Mouse (Mus musculus): ENCODE data around the gene Klk14. TPM values are rescaled to one million over a fixed set of nuclear protein-coding genes. Genes with fewer than 3 reads are reported as not detected.
"Not testable (repeated sequence)": the region's sequence is repeated elsewhere in the genome, so short reads cannot be mapped to it uniquely, and the experiment has no call there.

Gene Klk14
- polyA plus RNA-seq, 2 experiments = 0.14 TPM; not detected in 1

DNA sequence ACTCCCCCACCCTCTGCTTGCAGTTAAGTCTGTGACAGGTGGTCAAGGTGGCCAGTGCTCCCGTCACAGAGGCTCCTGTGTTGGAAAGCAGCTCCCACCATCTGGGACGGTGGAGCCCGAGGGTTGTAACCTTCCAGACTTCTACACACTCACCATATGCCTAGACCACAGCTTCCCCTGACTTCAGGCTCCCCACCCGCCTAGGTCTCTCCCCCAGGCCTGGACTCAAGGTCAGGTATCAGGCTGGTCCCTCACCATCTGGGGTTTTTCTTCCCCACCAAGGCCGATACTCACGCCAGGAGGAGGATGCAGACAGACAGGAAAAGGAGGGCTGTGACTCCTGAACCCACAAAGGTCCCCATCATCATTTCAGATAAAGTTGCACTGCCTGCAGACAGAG lies 34.0 kb upstream of the Klk14 start:
- Histone ChIP-seq H3K9me3 (ENCODE audit: control insufficient read depth, low read length) (no peaks in the 10 kb centered on the region), H3K4me2 (replicated peaks; ENCODE audit: low read depth, low read length, severe bottlenecking) (no peak overlapping the region), H3K4me3 (replicated peaks; ENCODE audit: low read length) (no peak overlapping the region), H3K27ac (replicated peaks; ENCODE audit: low read depth, low read length) (no peak overlapping the region), H3K36me3 (ENCODE audit: control insufficient read depth, insufficient read depth, low read length) (no peaks in the 10 kb centered on the region), H3K9ac (ENCODE audit: low read depth, low read length, severe bottlenecking) (no peak overlapping the region), H3K4me1 (ENCODE audit: control insufficient read depth, insufficient read depth, low read length) (no peaks in the 10 kb centered on the region), H3K27me3 (ENCODE audit: control insufficient read depth, insufficient read depth, low read length) (no peaks in the 10 kb centered on the region)
- ATAC-seq (ENCODE audit: low FRiP score, low read depth) (no peak), DNase-seq (ENCODE audit: low spot score) (no peak)
- WGBS = 72% methylated on average over 6 of the region's 6 CpGs
- TF ChIP-seq POLR2A (IDR thresholded peaks at IDR 0.05; ENCODE audit: borderline replicate concordance, extremely low read depth, insufficient read depth, insufficient read length) = no peak

DNA sequence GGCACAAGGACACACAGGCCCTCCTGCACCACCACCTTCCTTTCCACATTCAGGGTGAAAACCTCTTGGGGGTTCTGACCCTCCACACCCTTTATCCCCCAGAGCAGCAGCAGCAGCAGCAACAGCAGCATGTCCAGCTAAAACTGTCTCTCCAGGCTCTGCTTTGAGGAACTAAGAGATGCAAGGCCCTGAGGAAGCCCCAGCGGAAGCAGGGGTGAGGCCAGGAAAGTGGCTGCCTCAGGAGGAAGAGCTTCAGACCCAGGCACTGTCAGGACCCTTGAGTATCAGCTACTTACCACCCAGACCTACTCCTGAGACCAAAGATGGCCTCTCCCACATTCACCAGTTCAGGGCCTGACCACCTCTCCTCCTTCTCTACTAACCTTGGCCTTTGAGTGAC lies 30.2 kb upstream of the Klk14 start, which contains the start of gene Siglece:
Siglece (minus strand) TSS at position 160 of the 400 bp plus-strand sequence.
- Histone ChIP-seq H3K4me2 (replicated peaks; ENCODE audit: low read depth, low read length, severe bottlenecking) (no peak within 1 kb of the TSS), H3K36me3 (ENCODE audit: control insufficient read depth, insufficient read depth, low read length) (no peaks in the 10 kb centered on the region), H3K4me3 (replicated peaks; ENCODE audit: low read length) (no peak within 1 kb of the TSS), H3K9me3 (ENCODE audit: control insufficient read depth, low read length) (no peaks in the 10 kb centered on the region), H3K27ac (replicated peaks; ENCODE audit: low read depth, low read length) (no peak within 1 kb of the TSS), H3K27me3 (ENCODE audit: control insufficient read depth, insufficient read depth, low read length) (no peaks in the 10 kb centered on the region), H3K9ac (ENCODE audit: low read depth, low read length, severe bottlenecking) (no peak within 1 kb of the TSS), H3K4me1 (ENCODE audit: control insufficient read depth, insufficient read depth, low read length) (no peaks in the 10 kb centered on the region)
- 76% methylated on average over 1 of the region's 1 CpGs for WGBS
- DNase-seq (ENCODE audit: low spot score) (no peak), ATAC-seq (ENCODE audit: low FRiP score, low read depth) (no peak)
- TF ChIP-seq POLR2A (IDR thresholded peaks at IDR 0.05; ENCODE audit: borderline replicate concordance, extremely low read depth, insufficient read depth, insufficient read length) = no peak

GRCm38 (mm10) chr7:43662804-43663203 lies 27.4 kb upstream of the Klk14 start:
- no peaks in the 10 kb centered on the region for H3K27me3 ChIP-seq (ENCODE audit: control insufficient read depth, insufficient read depth, low read length)
- H3K9ac ChIP-seq (ENCODE audit: low read depth, low read length, severe bottlenecking) = no peak overlapping the region
- H3K27ac ChIP-seq (replicated peaks; ENCODE audit: low read depth, low read length) = no peak overlapping the region
- no peaks in the 10 kb centered on the region for H3K4me1 ChIP-seq (ENCODE audit: control insufficient read depth, insufficient read depth, low read length)
- no peak overlapping the region for H3K4me2 ChIP-seq (replicated peaks; ENCODE audit: low read depth, low read length, severe bottlenecking)
- 100% methylated on average over 1 of the region's 1 CpGs for WGBS
- H3K36me3 ChIP-seq (ENCODE audit: control insufficient read depth, insufficient read depth, low read length) = no peaks in the 10 kb centered on the region
- ATAC-seq (ENCODE audit: low FRiP score, low read depth) (no peak), DNase-seq (ENCODE audit: low spot score) (no peak)
- H3K9me3 ChIP-seq (ENCODE audit: control insufficient read depth, low read length) = no peaks in the 10 kb centered on the region
- no peak for TF ChIP-seq POLR2A (IDR thresholded peaks at IDR 0.05; ENCODE audit: borderline replicate concordance, extremely low read depth, insufficient read depth, insufficient read length)
- H3K4me3 ChIP-seq (replicated peaks; ENCODE audit: low read length) = no peak overlapping the region

GRCm38 (mm10) chr7:43667221-43667620 lies 23.0 kb upstream of the Klk14 start:
- not testable (repeated sequence) for H3K4me2 ChIP-seq (replicated peaks; ENCODE audit: low read depth, low read length, severe bottlenecking); ATAC-seq (ENCODE audit: low FRiP score, low read depth); H3K9me3 ChIP-seq (ENCODE audit: control insufficient read depth, low read length); H3K4me1 ChIP-seq (ENCODE audit: control insufficient read depth, insufficient read depth, low read length); H3K27me3 ChIP-seq (ENCODE audit: control insufficient read depth, insufficient read depth, low read length); H3K4me3 ChIP-seq (replicated peaks; ENCODE audit: low read length); H3K27ac ChIP-seq (replicated peaks; ENCODE audit: low read depth, low read length); H3K36me3 ChIP-seq (ENCODE audit: control insufficient read depth, insufficient read depth, low read length); DNase-seq (ENCODE audit: low spot score); H3K9ac ChIP-seq (ENCODE audit: low read depth, low read length, severe bottlenecking)
- 88% methylated on average over 4 of the region's 4 CpGs for WGBS

DNA sequence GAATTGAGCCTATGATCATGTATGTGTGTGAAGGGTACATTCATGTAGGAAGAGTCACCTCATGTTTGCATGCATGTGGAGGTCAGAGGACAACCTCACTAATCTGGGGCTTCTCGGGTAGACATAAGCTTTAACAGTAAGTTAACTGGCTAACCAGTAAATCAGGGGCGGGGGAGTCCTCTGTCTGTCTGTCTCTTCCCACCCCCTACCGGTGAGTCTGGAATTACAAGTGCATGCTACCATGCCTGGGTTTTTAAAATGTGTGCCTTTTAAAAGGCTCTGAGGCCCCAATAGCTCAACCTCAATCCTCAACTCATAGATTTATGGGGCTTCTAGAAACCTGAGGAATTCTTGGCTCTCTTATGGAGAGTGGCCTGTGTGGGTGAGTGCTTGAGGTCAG lies 21.6 kb upstream of the Klk14 start:
- no peak overlapping the region for H3K9ac ChIP-seq (ENCODE audit: low read depth, low read length, severe bottlenecking)
- no peak overlapping the region for H3K4me3 ChIP-seq (replicated peaks; ENCODE audit: low read length)
- DNase-seq (ENCODE audit: low spot score) = no peak
- peaks cover 7% of the 10 kb centered on the region for H3K4me1 ChIP-seq (ENCODE audit: control insufficient read depth, insufficient read depth, low read length)
- ATAC-seq (ENCODE audit: low FRiP score, low read depth) = no peak
- H3K4me2 ChIP-seq (replicated peaks; ENCODE audit: low read depth, low read length, severe bottlenecking) = no peak overlapping the region
- no peak for TF ChIP-seq POLR2A (IDR thresholded peaks at IDR 0.05; ENCODE audit: borderline replicate concordance, extremely low read depth, insufficient read depth, insufficient read length)
- no peaks in the 10 kb centered on the region for H3K36me3 ChIP-seq (ENCODE audit: control insufficient read depth, insufficient read depth, low read length)
- H3K9me3 ChIP-seq (ENCODE audit: control insufficient read depth, low read length) = no peaks in the 10 kb centered on the region
- no peak overlapping the region for H3K27ac ChIP-seq (replicated peaks; ENCODE audit: low read depth, low read length)
- H3K27me3 ChIP-seq (ENCODE audit: control insufficient read depth, insufficient read depth, low read length) = no peaks in the 10 kb centered on the region
- WGBS = 19% methylated on average over 3 of the region's 3 CpGs
